Mouse (Mus musculus) liver, embryonic 14.5 days (tissue): ENCODE results near the gene Wipf3. TPM values are rescaled to one million over a fixed set of nuclear protein-coding genes. Genes with fewer than 3 reads are reported as not detected.

ENCODE experiments used
- ATAC-seq: fragments of 200-750 bp; cut with Nextera tagmentation; 2 replicates; pipeline ENCODE4 v1.8.0; 2017; ENCODE audit warnings: moderate number of reproducible peaks, mild to moderate bottlenecking, moderate library complexity; ENCODE audit not compliant: insufficient read depth
- DNase-seq, 3 experiments: peaks; one replicate each; pipeline ENCODE4 v3.0.0-alpha.2; 2012 to 2013; ENCODE audit warnings: low read depth in 3 of 3, low spot score in 3 of 3
- H3K27ac ChIP-seq: fragments of 300-500 bp; sonication (generic); 2 replicates; pipeline ENCODE4 v1.5.1; 2014; ENCODE audit warnings: moderate library complexity, mild to moderate bottlenecking, control low read depth, inconsistent platforms
- H3K27me3 ChIP-seq: fragments of 300-500 bp; sonication (generic); 2 replicates; pipeline ENCODE4 v1.6.1; 2014; ENCODE audit warnings: mild to moderate bottlenecking, low read length, moderate library complexity; ENCODE audit not compliant: control insufficient read depth, insufficient read depth
- H3K36me3 ChIP-seq: fragments of 300-500 bp; sonication (generic); replicated peaks from 2 replicates; pipeline ENCODE4 v1.6.1; 2014; ENCODE audit warnings: low read depth; ENCODE audit not compliant: control insufficient read depth, insufficient read depth
- H3K4me1 ChIP-seq, 2 experiments: fragments of 200-500 bp in 1 of 2; fragments of 300-500 bp in 1 of 2; sonication (generic) in 1 of 2; replicated peaks; 2 replicates each; pipeline ENCODE4 v1.6.1; 2012 to 2014; ENCODE audit warnings: antibody characterized with exemption in 1 of 2, inconsistent platforms in 1 of 2, low read length in 1 of 2; ENCODE audit not compliant: control insufficient read depth in 2 of 2, insufficient read depth in 2 of 2
- H3K4me2 ChIP-seq: fragments of 300-500 bp; sonication (generic); 2 replicates; pipeline ENCODE4 v1.6.1; 2014; ENCODE audit warnings: low read depth, mild to moderate bottlenecking, control low read depth, moderate library complexity
- H3K4me3 ChIP-seq, 2 experiments: fragments of 200-500 bp in 1 of 2; fragments of 300-500 bp in 1 of 2; sonication (generic) in 1 of 2; 2 replicates each; pipeline ENCODE4 v1.5.1; 2012 to 2014; ENCODE audit warnings: low read depth in 2 of 2, low read length in 2 of 2, mild to moderate bottlenecking in 2 of 2, control low read depth in 1 of 2, inconsistent platforms in 1 of 2, moderate library complexity in 1 of 2; ENCODE audit not compliant: insufficient read depth in 1 of 2
- H3K9ac ChIP-seq: fragments of 300-500 bp; sonication (generic); replicated peaks from 2 replicates; pipeline ENCODE4 v1.6.1; 2014; ENCODE audit warnings: mild to moderate bottlenecking, control low read depth, moderate library complexity
- H3K9me3 ChIP-seq: fragments of 300-500 bp; sonication (generic); 2 replicates; pipeline ENCODE4 v1.6.1; 2016; ENCODE audit warnings: low read length, mixed read lengths; ENCODE audit not compliant: control insufficient read depth
- CTCF ChIP-seq: IDR thresholded peaks from 2 replicates; pipeline ENCODE4 v1.5.1; 2016; ENCODE audit warnings: antibody characterized with exemption, low read depth, control low read depth
- EP300 ChIP-seq: IDR thresholded peaks from 2 replicates; pipeline ENCODE4 v1.6.1; 2016; ENCODE audit warnings: antibody characterized with exemption, low read depth
- WGBS: fragments of 180-500 bp; shearing (Covaris S2); extraction: QIAGEN DNeasy Blood & Tissue Kit; methylation state at CpG from one replicate; pipeline ENCODE4 v1.1.7; 2014; ENCODE audit not compliant: insufficient replicate concordance; 5-methylcytosine and 5-hydroxymethylcytosine counted together
- polyA plus RNA-seq, 2 experiments: library from polyadenylated mRNA; depleted of rRNA in 1 of 2; stranded (reverse) in 1 of 2; unstranded in 1 of 2; fragments of >200 nt; fragmentation: Nextera tagmentation in 1 of 2; extraction: Ambion mirVana in 1 of 2; gene quantifications; 2 replicates each; pipeline versions ENCODE4 v1.2.1 to v1.2.3; 2012 to 2014

Wipf3 gene
- polyA plus RNA-seq, 2 experiments = 0.09 to 0.19 TPM

GRCm38 (mm10) chr6:54399194-54399923, 30.0 kb upstream of the Wipf3 start:
- no peak for DNase-seq

DNA sequence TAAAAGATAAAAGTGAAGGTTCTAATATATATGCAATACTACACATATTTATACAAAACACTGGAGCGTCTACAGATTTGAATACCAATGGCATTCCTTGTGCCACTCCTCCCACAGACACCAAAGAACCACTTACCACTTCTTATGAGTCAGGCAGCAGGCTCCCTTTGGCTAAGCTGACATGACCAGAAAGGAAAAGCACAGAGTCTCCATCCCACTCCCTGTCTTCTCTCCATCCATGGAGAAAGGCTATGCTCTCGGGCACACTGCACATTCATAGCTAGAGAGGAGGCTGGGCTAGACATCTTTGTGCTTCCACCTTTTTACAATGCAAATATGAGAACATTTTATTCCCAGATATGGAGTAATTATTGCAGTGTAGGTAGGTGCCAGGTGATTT, 27.9 kb upstream of the Wipf3 start:
- H3K4me1 ChIP-seq = no peaks in the 10 kb centered on the region
- no peaks in the 10 kb centered on the region for H3K9me3 ChIP-seq
- H3K4me3 ChIP-seq = no peak overlapping the region
- no peaks in the 10 kb centered on the region for H3K36me3 ChIP-seq
- ATAC-seq (no peak), DNase-seq (no peak)
- H3K9ac ChIP-seq = no peak overlapping the region
- WGBS = 54% methylated on average over 2 of the region's 2 CpGs
- H3K27ac ChIP-seq = no peak overlapping the region
- TF ChIP-seq EP300 (no peak), CTCF (no peak)
- H3K4me2 ChIP-seq = no peak overlapping the region
- H3K27me3 ChIP-seq = no peaks in the 10 kb centered on the region

More at GRCm38 (mm10) chr6:54399194-54399923, 30.0 kb upstream of the Wipf3 start:
- Histone ChIP-seq H3K9me3 (no peaks in the 10 kb centered on the region), H3K4me1 (no peaks in the 10 kb centered on the region), H3K36me3 (no peaks in the 10 kb centered on the region), H3K27ac (no peak overlapping the region), H3K9ac (no peak overlapping the region), H3K4me2 (no peak overlapping the region), H3K4me3 (no peak overlapping the region), H3K27me3 (no peaks in the 10 kb centered on the region)
- no peak for TF ChIP-seq EP300
- TF ChIP-seq CTCF = no peak
- WGBS = 44% methylated on average over 11 of the region's 11 CpGs
- no peak for ATAC-seq

- TF ChIP-seq CTCF (no peak), EP300 (no peak)
- ATAC-seq (no peak), DNase-seq (no peak)
- Histone ChIP-seq H3K9ac (no peak overlapping the region), H3K4me2 (no peak overlapping the region), H3K36me3 (no peaks in the 10 kb centered on the region), H3K27me3 (no peaks in the 10 kb centered on the region), H3K4me3 (no peak overlapping the region), H3K4me1 (no peaks in the 10 kb centered on the region), H3K9me3 (no peaks in the 10 kb centered on the region), H3K27ac (no peak overlapping the region)
- WGBS = 24% methylated on average over 2 of the region's 2 CpGs
These were observed 24.5 kb upstream of the Wipf3 start for GRCm38 (mm10) chr6:54404916-54405315.

DNA sequence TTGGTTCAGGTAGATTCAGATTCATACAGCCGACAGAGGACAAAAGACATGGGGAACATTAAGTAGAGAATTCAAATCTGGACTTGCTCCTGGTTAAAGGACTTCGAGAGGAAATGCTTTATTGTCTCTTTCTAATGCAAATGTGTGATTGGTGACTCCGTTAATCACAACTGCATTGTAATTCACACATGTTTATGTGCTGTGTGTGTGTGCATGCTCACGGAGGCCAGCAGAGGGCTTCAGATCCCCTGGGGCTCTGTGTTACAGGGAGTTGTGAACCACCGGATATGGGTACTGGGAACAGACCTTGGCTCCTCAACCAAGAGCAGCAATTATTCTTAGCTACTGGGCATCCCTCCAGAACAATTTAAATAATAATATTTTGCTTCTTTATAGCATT, 23.3 kb upstream of the Wipf3 start:
- ATAC-seq (no peak), DNase-seq (no peak)
- Histone ChIP-seq H3K9me3 (no peaks in the 10 kb centered on the region), H3K36me3 (no peaks in the 10 kb centered on the region), H3K27me3 (no peaks in the 10 kb centered on the region), H3K4me2 (no peak overlapping the region), H3K4me3 (no peak overlapping the region), H3K9ac (no peak overlapping the region), H3K4me1 (no peaks in the 10 kb centered on the region; a peak in 1 of 4 replicates), H3K27ac (no peak overlapping the region)
- 63% methylated on average over 5 of the region's 5 CpGs for WGBS
- no peak for TF ChIP-seq CTCF

- 56% methylated on average over 6 of the region's 6 CpGs for WGBS
- no peak overlapping the region for H3K4me2 ChIP-seq
- no peak for DNase-seq
- ATAC-seq = no peak
- no peaks in the 10 kb centered on the region for H3K36me3 ChIP-seq
- H3K27ac ChIP-seq = no peak overlapping the region
- no peaks in the 10 kb centered on the region for H3K9me3 ChIP-seq
- H3K4me3 ChIP-seq = no peak overlapping the region
- H3K9ac ChIP-seq = no peak overlapping the region
- TF ChIP-seq CTCF (no peak), EP300 (no peak)
- no peaks in the 10 kb centered on the region; a peak in 1 of 4 replicates for H3K4me1 ChIP-seq
- no peaks in the 10 kb centered on the region for H3K27me3 ChIP-seq
These were observed 20.1 kb upstream of the Wipf3 start for GRCm38 (mm10) chr6:54409271-54409670.
